Mouse (Mus musculus): ENCODE results near the gene Mybph. TPM values are rescaled to one million over a fixed set of nuclear protein-coding genes. Genes with fewer than 3 reads are reported as not detected.
"Not testable (repeated sequence)": the region's sequence is repeated elsewhere in the genome, so short reads cannot be mapped to it uniquely, and the experiment has no call there.

The Mybph gene
- total RNA-seq, 2 experiments from 2014 or later = 0.13 TPM; not detected in 1

DNA sequence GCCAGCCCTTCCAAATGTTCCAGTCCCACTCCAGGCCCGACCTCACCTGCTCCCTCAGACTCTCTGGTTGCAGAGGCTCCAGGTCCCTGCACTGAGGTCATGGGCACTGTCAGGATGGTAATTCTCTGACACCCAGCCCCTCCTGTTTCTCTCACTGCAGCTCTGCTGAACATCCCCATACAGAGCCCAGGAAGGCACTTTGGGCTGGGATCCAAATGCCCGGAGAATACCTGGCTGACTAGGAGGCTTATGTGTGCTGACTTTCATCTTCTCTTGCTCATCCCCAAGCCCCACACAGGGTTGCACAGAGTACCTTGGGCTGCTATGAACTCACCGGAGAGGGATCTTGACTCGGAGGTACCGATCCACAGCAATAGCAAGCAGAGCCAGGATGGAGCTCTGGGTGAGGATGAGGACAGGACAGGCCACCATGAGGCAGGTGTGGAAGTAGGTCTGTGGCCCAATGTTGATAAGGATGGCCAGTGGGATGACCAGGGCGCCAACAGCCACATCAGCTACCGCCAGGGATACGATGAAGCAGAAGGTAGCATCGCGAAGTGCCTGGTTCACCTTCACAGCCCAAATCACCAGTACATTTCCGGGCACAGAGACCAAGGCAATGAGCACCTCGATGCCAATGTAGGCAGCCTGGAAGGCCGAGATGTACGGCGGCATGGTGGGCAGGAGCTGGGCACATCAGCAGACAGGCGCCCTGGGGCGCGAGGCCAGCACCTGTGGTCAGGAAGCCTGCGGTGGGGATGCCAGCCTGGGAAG lies 40.6 kb downstream of the Mybph start:
- no peak for DNase-seq

DNA sequence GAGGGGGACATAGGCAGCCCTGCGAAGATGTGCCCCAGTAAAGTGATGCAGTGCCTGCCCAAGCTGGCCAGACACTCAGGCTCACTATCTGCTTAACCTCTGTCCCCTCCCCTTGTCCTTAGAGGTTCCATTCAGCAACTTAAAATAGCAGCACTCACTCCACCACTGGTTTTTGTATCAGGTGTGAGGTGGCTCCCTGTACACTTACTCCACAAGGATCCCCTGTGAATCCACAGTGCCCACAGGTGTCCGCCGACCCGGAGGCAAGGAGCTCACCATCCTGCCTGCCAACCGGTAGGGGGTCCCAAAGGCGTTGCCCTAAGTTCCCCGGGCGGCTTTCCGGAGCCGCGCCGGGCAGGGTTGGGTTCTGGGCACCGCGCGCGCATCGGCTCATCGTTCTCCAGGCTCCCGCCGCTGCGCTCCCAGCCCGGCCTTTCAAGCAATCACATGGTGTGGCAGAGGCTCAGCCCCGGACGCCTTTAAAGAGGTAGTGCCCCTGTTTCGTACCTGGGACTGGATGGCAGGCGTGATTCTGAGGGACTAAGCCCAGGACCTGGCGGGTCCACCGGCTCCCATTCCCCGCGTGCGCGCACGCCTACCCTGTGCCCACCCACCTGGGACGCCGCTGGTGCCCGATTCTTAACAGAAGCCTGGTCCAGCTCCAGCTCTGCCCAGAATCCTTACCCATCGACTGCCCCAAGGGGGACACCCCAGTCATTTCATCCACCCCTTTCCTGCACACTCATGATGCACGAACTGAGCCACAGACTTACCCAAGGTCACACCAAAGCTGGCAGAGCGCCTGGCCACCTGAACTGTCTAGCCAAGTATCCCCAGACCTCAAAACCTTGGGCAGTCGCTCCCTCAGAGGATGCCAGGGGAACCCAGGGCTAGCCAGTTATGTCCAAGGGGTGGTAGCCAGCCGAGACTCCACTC lies 41.5 kb downstream of the Mybph start:
- DNase-seq = peak; percentile 83 to 85

DNA sequence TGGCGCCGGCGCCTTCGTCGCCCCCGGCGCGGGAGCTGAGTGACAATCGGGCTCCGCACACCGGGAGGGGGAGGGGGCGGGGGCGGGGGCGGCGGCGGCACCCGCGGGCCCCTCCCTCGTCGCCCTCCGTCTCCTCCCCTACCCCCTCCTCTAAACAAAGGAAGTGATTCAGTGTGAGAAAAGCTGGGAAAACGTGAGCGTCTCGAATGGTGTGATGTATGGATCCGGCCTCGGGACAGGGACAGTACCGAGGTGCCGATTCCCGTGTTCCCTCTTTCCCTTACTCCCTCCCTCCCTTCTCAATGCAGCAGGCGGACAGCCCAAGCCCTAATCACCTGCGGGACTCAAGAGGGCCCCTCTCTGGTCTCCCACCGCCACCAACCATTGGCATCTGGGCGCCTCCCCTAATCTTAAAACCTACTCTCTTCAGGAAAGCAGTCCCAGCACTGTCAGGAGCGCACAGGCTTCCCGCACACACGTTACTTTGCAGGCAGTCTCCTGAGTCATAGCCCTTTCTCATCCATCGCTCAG lies 42.2 kb downstream of the Mybph start, which contains the start of gene Adora1:
TSS of gene Adora1 (minus strand) at position 41 of the 531 bp plus-strand sequence.
- no peak for DNase-seq

DNA sequence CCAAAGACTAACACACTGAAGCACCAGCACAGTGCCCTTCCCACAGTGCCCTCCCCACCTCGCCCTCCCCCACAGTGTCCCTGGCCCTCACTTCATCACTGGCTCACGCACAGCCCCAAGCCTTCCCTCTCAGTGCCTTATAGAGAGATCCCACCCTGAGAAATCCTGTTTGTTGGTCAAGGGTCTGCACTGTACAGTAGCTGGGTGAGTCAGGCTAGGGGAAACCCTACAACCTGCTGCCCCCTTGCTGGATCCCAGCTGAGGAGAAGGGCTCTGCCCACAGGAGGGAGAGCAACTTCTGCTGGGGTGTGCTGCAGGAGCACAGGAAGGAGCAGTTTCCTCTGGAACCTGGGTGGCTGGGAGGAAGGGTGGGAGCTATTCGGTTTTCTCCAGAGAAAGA lies 42.9 kb downstream of the Mybph start:
- DNase-seq = no peak

- no peak for DNase-seq
Measured at GRCm38 (mm10) chr1:134237438-134237837, 44.2 kb downstream of the Mybph start.

DNA sequence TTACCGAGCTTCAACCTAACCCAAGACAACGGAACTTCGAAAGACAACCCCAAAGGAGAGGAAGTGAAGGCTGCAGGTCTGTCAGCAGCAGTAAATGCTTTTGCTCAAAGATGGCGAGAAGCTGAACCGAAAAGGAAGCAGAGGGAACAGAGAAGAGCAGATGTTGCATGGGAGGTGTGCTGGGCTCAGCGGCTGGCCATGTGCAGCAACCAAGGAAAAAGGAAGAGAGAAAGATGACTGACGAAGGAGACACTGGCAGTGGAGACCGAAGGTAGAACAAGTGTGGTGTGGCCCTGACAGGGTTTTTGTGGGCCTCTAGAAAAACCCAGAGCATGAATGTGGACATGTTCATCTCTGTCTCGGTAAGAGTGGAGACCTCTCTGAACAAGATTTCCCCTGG lies 47.5 kb downstream of the Mybph start:
- no peak for DNase-seq

DNA sequence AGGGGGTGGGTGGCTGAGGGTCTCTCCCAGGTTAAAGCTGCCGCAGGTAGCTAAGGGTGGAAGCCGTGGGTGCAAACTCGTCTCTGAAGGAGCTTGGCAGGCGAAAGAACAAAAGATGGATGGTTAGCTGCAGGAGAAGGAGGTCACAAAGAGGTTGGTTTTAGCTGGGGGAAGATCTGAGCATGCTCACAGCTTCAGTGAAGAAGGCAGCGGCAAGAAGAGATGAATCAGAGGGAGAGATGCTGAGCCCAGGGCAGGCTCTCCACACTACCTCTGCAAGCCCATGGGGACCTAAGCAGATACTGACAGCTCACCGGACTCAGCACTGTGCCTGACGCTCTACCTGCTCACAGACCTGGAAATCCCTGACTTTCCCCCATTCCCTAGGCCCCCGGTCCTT lies 48.0 kb downstream of the Mybph start:
- DNase-seq = no peak

GRCm38 (mm10) chr1:134242286-134242685 lies 49.0 kb downstream of the Mybph start:
- DNase-seq = no peak

DNA sequence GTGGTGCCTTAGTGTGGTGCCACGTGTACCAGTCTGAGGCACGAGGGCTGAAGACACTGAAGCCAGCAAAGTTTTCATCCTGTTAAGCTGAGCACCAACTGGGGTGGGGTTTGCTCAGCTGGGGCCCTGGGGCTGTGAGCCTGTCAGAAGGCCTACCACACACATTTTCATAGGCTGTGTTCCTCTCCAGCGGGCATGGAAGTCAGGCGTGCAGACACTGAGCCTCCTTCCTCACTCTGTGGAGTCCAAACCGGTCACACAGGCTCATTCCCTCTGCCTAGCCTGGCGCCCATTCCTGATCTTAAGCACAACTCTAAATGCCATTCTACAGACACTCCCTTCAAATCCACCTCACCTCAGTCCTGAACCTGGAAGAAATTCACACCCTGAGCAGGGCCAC lies 50.3 kb downstream of the Mybph start:
- DNase-seq = no peak

- peak; percentile 95 to 97 for DNase-seq
Measured at GRCm38 (mm10) chr1:134243948-134244914, 51.0 kb downstream of the Mybph start.

GRCm38 (mm10) chr1:134245004-134245717 lies 51.9 kb downstream of the Mybph start:
- no peak for DNase-seq

DNA sequence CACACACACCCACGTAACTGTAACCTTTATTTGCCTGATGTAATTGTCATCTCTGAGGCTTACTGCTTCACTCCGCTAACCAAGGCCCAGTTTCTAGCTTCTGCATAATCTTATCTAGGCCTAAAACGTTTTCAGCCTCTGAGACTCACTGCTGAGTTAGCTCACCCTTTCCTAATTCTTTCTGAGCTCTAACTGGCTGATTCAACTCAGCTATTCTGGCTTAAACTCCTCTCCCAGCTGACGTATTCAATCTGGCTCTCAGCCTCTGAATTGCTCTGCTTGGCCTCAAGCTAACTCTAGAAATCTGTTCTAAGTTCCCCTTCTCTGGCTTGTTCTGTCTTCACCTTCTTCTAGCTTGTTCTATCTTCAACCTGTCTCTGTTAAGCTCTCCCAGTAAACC lies 53.3 kb downstream of the Mybph start:
- DNase-seq = no peak

- DNase-seq = not testable (repeated sequence)
Measured at GRCm38 (mm10) chr1:134249681-134250080, 56.4 kb downstream of the Mybph start.

Other genes with a start within 250 kb of the Mybph start
- gene Fmod, start 156.2 kb upstream of the Mybph start, total RNA-seq (2021) = 1 to 10 TPM; 9.3 to 9.8 TPM
- 10 to 100 TPM; 38.7 to 39.1 TPM for gene Btg2, start 114.3 kb upstream of the Mybph start, total RNA-seq (2021)
- gene Chit1, start 82.2 kb upstream of the Mybph start, total RNA-seq (2021) = not detected
- gene Chil1, start 11.3 kb upstream of the Mybph start, total RNA-seq (2021) = 1 to 10 TPM; 1.3 to 1.7 TPM
- 100 to 1,000 TPM; 110 to 137 TPM for gene Adora1, start 42.0 kb downstream of the Mybph start, total RNA-seq (2021)
- not detected for gene Myog, start 96.5 kb downstream of the Mybph start, total RNA-seq (2021)
- 1 to 10 TPM in 1 of 2 experiments, under 1 TPM in 1; 0.60 to 1.1 TPM for gene Ppfia4, start 139.5 kb downstream of the Mybph start, total RNA-seq (2021)
- gene Tmem183a, start 168.5 kb downstream of the Mybph start, total RNA-seq (2021) = 10 to 100 TPM; 49.2 to 52.6 TPM
- gene 4933406M09Rik, start 192.5 kb downstream of the Mybph start, total RNA-seq (2021) = not detected
- 10 to 100 TPM; 28.6 to 55.4 TPM for gene Cyb5r1, start 212.1 kb downstream of the Mybph start, total RNA-seq (2021)
- 100 to 1,000 TPM; 125 to 139 TPM for gene Adipor1, start 221.9 kb downstream of the Mybph start, total RNA-seq (2021)

Measured in adrenal gland, postnatal 36 days (tissue).